Mouse (Mus musculus) skeletal muscle tissue, postnatal 0 days (tissue): Measurements from ENCODE around the gene Olfr646. TPM values are rescaled to one million over a fixed set of nuclear protein-coding genes. Genes with fewer than 3 reads are reported as not detected.

Source experiments
- polyA plus RNA-seq: library from polyadenylated mRNA; unstranded; fragments of >200 nt; fragmentation: Nextera tagmentation; extraction: Ambion mirVana; gene quantifications from 2 replicates; pipeline ENCODE4 v1.2.1, GENCODE M21; 2015

Gene Olfr646
- not detected in 2 replicates for polyA plus RNA-seq

DNA sequence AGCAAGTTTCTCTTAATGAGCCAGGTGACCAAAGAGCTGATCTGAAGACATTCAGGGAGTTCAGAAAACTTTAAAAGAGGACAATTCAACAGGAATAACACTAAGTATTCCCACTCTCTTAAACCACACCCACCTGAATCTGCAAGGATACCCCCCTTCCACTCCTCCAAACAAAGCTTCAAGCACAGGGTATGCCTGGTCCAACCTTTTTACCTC lies at the start of gene Olfr646:
Gene Olfr646, plus strand, starts transcription at position 117 of the 216 bp plus-strand sequence.

DNA sequence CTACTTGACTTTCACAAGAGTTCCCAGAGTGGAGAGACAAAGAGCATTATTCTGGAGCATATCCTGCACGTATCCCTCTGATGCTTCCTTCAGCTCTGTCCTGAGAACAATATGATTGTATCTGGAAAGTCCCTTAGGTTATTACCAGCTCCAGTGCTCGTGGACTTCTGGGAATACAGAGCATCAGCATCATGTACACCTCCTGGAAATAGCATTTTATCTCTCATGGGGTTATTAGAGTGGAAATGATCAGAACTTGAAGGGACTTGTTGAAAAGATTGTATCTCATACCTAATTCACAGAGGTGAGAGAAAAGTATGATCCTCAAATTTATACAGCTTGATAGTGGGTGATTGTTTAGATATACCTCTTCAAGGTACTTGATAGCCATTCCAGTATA lies 43.3 kb upstream of the Olfr646 start, which contains the start of gene 4930516K23Rik:
Gene 4930516K23Rik, minus strand, starts transcription at position 101 of the 400 bp plus-strand sequence.

DNA sequence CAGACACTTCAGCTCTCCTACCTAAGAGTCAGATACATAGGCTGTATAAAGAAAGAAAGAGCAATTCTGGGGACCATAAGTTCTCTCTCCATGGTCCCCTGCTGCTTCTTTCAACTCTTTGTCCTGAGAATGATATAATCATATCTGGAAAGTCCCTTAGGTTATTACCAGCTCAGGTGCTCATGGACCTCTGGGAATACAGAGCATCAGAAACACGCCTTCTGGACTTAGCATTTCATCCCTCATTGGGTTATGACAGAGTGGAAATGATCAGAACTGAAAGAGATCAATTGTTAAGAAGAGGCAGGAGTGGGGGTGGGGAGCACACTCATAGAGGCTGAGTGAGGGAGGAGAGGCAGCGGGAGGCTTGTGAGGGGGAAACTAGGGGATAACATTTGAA lies 32.9 kb upstream of the Olfr646 start, which contains the start of gene Olfr644:
Gene Olfr644, minus strand, starts transcription at position 101 of the 400 bp plus-strand sequence.

DNA sequence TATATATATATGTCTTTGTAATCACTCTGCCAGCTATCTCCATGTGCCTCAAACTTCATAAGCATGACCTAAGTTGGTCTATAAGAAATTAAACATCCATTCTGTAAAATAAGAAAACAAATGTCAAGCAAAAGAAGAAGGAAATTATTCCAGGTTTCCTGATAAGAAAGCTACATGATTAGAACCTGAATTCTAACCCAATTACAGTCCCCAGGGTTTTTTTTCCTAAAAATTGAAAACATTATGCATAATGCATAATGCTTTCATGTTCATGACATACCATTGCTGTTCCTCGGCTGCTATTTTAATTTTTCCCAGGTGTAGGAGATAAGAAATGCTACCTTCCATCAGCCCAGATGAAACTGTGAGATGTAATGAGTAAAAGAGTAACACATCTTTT lies 19.3 kb upstream of the Olfr646 start, which contains the start of gene Olfr645:
Gene Olfr645, minus strand, starts transcription at position 101 of the 400 bp plus-strand sequence.

DNA sequence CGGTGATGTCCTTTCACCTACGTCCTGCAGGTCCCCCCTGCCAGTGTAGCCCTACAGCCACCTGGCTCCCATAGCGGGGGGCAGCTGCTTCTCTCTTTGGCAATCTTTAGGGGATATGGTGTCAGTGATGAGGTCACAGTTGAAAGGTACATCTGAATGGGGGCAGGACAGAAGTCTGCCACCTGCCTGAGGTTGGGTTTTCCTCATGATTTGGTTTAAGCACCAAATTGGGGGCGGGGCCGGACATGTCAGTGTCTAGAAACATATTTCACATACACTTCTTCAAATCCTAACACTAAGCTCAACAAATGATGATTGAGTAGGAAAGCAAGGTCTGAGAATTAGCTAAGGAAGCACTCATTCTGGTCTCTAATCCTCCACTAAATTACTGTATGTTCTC lies 25.1 kb downstream of the Olfr646 start, which contains the start of gene Ubqln5:
Gene Ubqln5, minus strand, starts transcription at position 101 of the 400 bp plus-strand sequence.

DNA sequence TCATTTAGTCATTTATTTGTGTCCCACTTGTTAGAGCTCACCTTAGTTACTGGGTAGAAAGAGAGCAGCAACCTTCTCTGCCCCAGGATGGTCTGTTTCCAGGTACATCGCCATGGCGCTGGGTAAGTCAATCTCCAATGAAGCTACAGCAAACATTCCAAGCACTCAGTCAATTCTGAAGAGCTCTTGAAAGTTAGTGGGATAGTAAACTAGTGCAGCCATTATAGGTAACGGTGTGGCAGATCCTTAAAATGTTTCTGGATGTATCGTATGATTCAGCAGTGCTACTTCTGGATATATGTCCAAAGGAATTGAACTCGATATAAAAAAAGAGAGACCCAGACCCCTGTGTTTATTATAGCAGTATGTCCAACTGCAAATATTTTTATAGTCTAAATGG lies 32.6 kb downstream of the Olfr646 start, which contains the start of gene Olfr643:
Gene Olfr643, minus strand, starts transcription at position 101 of the 400 bp plus-strand sequence.

DNA sequence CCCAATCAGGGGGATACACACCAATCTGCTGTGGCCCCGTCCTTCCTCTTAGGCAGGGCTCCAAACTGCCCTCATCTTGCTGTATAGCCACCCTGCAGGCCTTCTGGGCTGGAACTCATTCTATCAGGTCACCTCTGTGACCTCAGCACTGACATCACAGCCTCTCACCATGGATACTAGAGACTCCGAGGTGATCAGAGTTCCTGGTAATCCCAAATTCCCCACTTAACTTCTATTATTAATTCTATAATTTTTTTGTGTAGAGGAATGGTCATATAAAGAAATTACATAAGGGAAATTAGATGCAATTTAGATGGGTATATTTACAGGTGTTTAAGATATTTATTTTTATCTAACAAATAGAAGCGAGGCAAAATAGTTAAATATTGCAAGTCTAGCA lies 38.5 kb downstream of the Olfr646 start, which contains the start of gene Ubqln3:
Gene Ubqln3, minus strand, starts transcription at position 101 of the 400 bp plus-strand sequence.

DNA sequence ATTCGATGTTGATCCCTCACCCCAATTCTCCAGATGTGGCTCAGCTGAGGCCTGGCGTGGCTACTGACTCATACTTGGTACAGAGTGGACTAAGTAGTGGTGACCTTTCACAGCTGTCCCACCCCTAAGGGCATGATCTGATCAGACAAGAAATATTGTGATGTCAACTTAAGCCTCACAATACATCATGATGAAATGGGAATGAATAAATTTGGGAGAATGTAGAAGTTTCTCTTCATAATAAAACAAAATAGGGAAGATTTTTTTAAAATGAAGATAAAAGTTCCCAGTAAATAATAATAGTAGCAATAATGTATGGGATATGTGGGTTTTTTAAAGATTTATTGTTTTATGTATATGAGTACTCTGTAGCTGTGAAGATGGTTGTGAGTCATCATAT lies 45.8 kb downstream of the Olfr646 start, which contains the start of gene Ubqlnl:
Gene Ubqlnl, minus strand, starts transcription at position 101 of the 400 bp plus-strand sequence.

Other genes starting within 250 kb of the Olfr646 start
- gene Olfr66, start 218.6 kb upstream of the Olfr646 start, polyA plus RNA-seq = not detected in 2 replicates
- gene Olfr64, start 210.4 kb upstream of the Olfr646 start, polyA plus RNA-seq = not detected in 2 replicates
- gene Olfr65, start 201.4 kb upstream of the Olfr646 start, polyA plus RNA-seq = not detected in 2 replicates
- gene Olfr631, start 176.0 kb upstream of the Olfr646 start, polyA plus RNA-seq = not detected in 2 replicates
- gene Olfr632, start 170.5 kb upstream of the Olfr646 start, polyA plus RNA-seq = not detected in 2 replicates
- gene Olfr633, start 160.4 kb upstream of the Olfr646 start, polyA plus RNA-seq = not detected in 2 replicates
- gene Olfr635, start 133.7 kb upstream of the Olfr646 start, polyA plus RNA-seq = not detected in 2 replicates
- gene Olfr638, start 106.1 kb upstream of the Olfr646 start, polyA plus RNA-seq = not detected in 2 replicates
- gene Olfr639, start 87.6 kb upstream of the Olfr646 start, polyA plus RNA-seq = not detected in 2 replicates
- not detected in 2 replicates for gene Olfr640, start 79.3 kb upstream of the Olfr646 start, polyA plus RNA-seq
- not detected in 2 replicates for gene Olfr641, start 69.4 kb upstream of the Olfr646 start, polyA plus RNA-seq
- not detected in 2 replicates for gene Olfr642, start 52.2 kb upstream of the Olfr646 start, polyA plus RNA-seq
- gene 4930516K23Rik, start 43.4 kb upstream of the Olfr646 start, polyA plus RNA-seq = not detected in 2 replicates
- not detected in 2 replicates for gene Olfr644, start 33.0 kb upstream of the Olfr646 start, polyA plus RNA-seq
- gene Olfr645, start 19.4 kb upstream of the Olfr646 start, polyA plus RNA-seq = not detected in 2 replicates
- gene Ubqln5, start 25.0 kb downstream of the Olfr646 start, polyA plus RNA-seq = not detected in 2 replicates
- gene Olfr643, start 32.5 kb downstream of the Olfr646 start, polyA plus RNA-seq = not detected in 2 replicates
- gene Ubqln3, start 38.4 kb downstream of the Olfr646 start, polyA plus RNA-seq = not detected in 2 replicates
- not detected in 2 replicates for gene Ubqlnl, start 45.7 kb downstream of the Olfr646 start, polyA plus RNA-seq
- not detected in 2 replicates for gene Olfm5, start 60.0 kb downstream of the Olfr646 start, polyA plus RNA-seq
- 0.05 TPM in 1 of 2 replicates, not detected in the other for gene Olfr648, start 78.5 kb downstream of the Olfr646 start, polyA plus RNA-seq
- gene Olfr649, start 91.1 kb downstream of the Olfr646 start, polyA plus RNA-seq = not detected in 2 replicates
- 0.56 and 0.97 TPM in 2 replicates for gene Trim6, start 113.9 kb downstream of the Olfr646 start, polyA plus RNA-seq
- gene Trim34a, start 139.6 kb downstream of the Olfr646 start, polyA plus RNA-seq = 1.7 and 2.2 TPM in 2 replicates
- 0.45 and 0.63 TPM in 2 replicates for gene Trim5, start 183.2 kb downstream of the Olfr646 start, polyA plus RNA-seq
- 5.1 and 5.9 TPM in 2 replicates for gene Trim12a, start 210.6 kb downstream of the Olfr646 start, polyA plus RNA-seq
- gene Trim34b, start 224.6 kb downstream of the Olfr646 start, polyA plus RNA-seq = 0.10 TPM in 1 of 2 replicates, not detected in the other
- 1.6 and 2.2 TPM in 2 replicates for gene Trim12c, start 248.5 kb downstream of the Olfr646 start, polyA plus RNA-seq